ENCODE assay signal across 8 mouse cellular contexts in the genomic region with DNA sequence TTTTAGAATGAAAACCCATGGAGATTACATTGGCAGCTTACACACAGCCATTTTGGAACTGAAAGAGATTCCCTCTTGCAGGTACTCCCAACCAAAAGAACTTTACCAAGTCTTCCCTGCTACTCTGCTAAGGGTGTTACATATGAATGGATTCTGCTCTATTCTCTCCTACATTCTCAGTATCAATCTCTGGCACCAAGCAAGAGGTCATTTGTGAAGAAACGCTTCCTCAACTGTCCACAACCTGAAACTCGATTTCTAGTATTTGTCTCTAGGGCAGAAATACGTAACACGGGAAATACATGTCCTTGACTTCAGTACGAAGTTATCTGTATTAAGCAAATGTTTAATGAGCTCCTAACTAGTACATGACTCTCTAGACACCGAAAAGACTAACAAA. TPM values are rescaled to one million over a fixed set of nuclear protein-coding genes. Genes with fewer than 3 reads are reported as not detected.
DNase-seq lines count a peak whose midpoint lies in the region; ATAC-seq lines count a peak whose summit lies in the region.

No protein-coding gene starts in this region.

- ATAC-seq in kidney, embryonic 14.5 days (ENCODE audit: low FRiP score, low TSS enrichment) = no peak
- no peak for ATAC-seq in hindbrain, embryonic 16.5 days
- ATAC-seq in midbrain, embryonic 16.5 days = no peak
- ATAC-seq in cerebellum, adult (ENCODE audit: insufficient number of reproducible peaks, low FRiP score, low TSS enrichment) = no peak

- peak overlapping the region; percentile 69 for H3K4me3 ChIP-seq in kidney, embryonic 14.5 days (ENCODE audit: low read length)
- H3K4me3 ChIP-seq in hindbrain, embryonic 16.5 days (ENCODE audit: low read length) = peak overlapping the region; percentile 66
- H3K4me3 ChIP-seq in midbrain, embryonic 16.5 days (ENCODE audit: low read depth, low read length) = no peak overlapping the region

- H3K4me2 ChIP-seq in kidney, embryonic 14.5 days (replicated peaks; ENCODE audit: low read depth, low read length) = peak overlapping the region; percentile 76
- H3K4me2 ChIP-seq in hindbrain, embryonic 16.5 days (ENCODE audit: low read length) = peak overlapping the region; percentile 82
- peak overlapping the region; percentile 52 for H3K4me2 ChIP-seq in midbrain, embryonic 16.5 days (ENCODE audit: low read length)

- WGBS in kidney, embryonic 14.5 days = 55% methylated on average over 6 of the region's 6 CpGs
- WGBS in hindbrain, embryonic 16.5 days = 57% methylated on average over 6 of the region's 6 CpGs
- WGBS in midbrain, embryonic 16.5 days = 67% methylated on average over 6 of the region's 6 CpGs

- H3K9ac ChIP-seq in kidney, embryonic 14.5 days (ENCODE audit: low read depth, low read length) = peak overlapping the region; percentile 77; the same call in 1 of the 2 replicates
- no peak overlapping the region for H3K9ac ChIP-seq in hindbrain, embryonic 16.5 days (ENCODE audit: low read depth, low read length)
- H3K9ac ChIP-seq in midbrain, embryonic 16.5 days (ENCODE audit: low read depth, low read length) = no peak overlapping the region

- 0 out of 2 replicates have a peak, but pooled peaks cover 3% of the 10 kb centered on the region for H3K4me1 ChIP-seq in kidney, embryonic 14.5 days (ENCODE audit: control insufficient read depth, insufficient read depth, low read length)
- peaks cover 6% of the 10 kb centered on the region; the same call in 1 of the 2 replicates for H3K4me1 ChIP-seq in hindbrain, embryonic 16.5 days (ENCODE audit: control insufficient read depth, insufficient read depth, low read depth, low read length)
- H3K4me1 ChIP-seq in midbrain, embryonic 16.5 days (ENCODE audit: control insufficient read depth, insufficient read depth, low read length) = peaks cover 5% of the 10 kb centered on the region; the same call in 1 of the 2 replicates

- no peaks in the 10 kb centered on the region for H3K27me3 ChIP-seq in kidney, embryonic 14.5 days (ENCODE audit: control insufficient read depth, insufficient read depth, low read length)
- no peaks in the 10 kb centered on the region for H3K27me3 ChIP-seq in hindbrain, embryonic 16.5 days (replicated peaks; ENCODE audit: control insufficient read depth, insufficient read depth, low read length)
- no peaks in the 10 kb centered on the region for H3K27me3 ChIP-seq in midbrain, embryonic 16.5 days (ENCODE audit: control insufficient read depth, insufficient read depth, low read depth, low read length)

- no peak overlapping the region; the same call in 1 of the 2 replicates for H3K27ac ChIP-seq in kidney, embryonic 14.5 days (ENCODE audit: low read depth, low read length)
- no peak overlapping the region for H3K27ac ChIP-seq in hindbrain, embryonic 16.5 days (ENCODE audit: low read depth, low read length)
- H3K27ac ChIP-seq in midbrain, embryonic 16.5 days (ENCODE audit: low read length) = no peak overlapping the region

- no peaks in the 10 kb centered on the region for H3K9me3 ChIP-seq in kidney, embryonic 14.5 days (ENCODE audit: control insufficient read depth, low read length)
- no peaks in the 10 kb centered on the region for H3K9me3 ChIP-seq in hindbrain, embryonic 16.5 days (ENCODE audit: control insufficient read depth, low read length)
- H3K9me3 ChIP-seq in midbrain, embryonic 16.5 days (replicated peaks; ENCODE audit: control insufficient read depth, low read length, poor library complexity, severe bottlenecking) = no peaks in the 10 kb centered on the region

- no peaks in the 10 kb centered on the region; the same call in 1 of the 2 replicates for H3K36me3 ChIP-seq in kidney, embryonic 14.5 days (ENCODE audit: control insufficient read depth, insufficient read depth, low read length)
- no peaks in the 10 kb centered on the region for H3K36me3 ChIP-seq in hindbrain, embryonic 16.5 days (ENCODE audit: control insufficient read depth, insufficient read depth, low read length)
- H3K36me3 ChIP-seq in midbrain, embryonic 16.5 days (ENCODE audit: control insufficient read depth, insufficient read depth, low read length) = no peaks in the 10 kb centered on the region

- DNase-seq in kidney, adult 18-20 months = no peak
- DNase-seq in c-Kit-negative CD71-positive TER-119-positive erythroid progenitor cells, embryonic 14.5 days (ENCODE audit: low read depth, low spot score) = peak; percentile 16
- DNase-seq in adipocyte (ENCODE audit: low spot score) = no peak
- no peak for DNase-seq in kidney, adult 9 months

RNA-seq across cellular contexts. Expression of gene Mettl5, which starts 0.8 kb away (rescaled TPM):
- 47.8 and 50.1 TPM in 2 replicates for polyA plus RNA-seq in kidney, embryonic 14.5 days (2014; fragmentation: Nextera tagmentation; extraction: Ambion mirVana)
- polyA plus RNA-seq in hindbrain, embryonic 16.5 days (2015; fragmentation: Nextera tagmentation; extraction: Ambion mirVana) = 31.1 and 34.8 TPM in 2 replicates
- 32.5 and 33.4 TPM in 2 replicates for polyA plus RNA-seq in midbrain, embryonic 16.5 days (2015; fragmentation: Nextera tagmentation; extraction: Ambion mirVana)

RNA-seq across cellular contexts. Expression of gene Ubr3, which starts 12.5 kb away (rescaled TPM):
- 18.6 and 20.7 TPM in 2 replicates for polyA plus RNA-seq in kidney, embryonic 14.5 days (2014; fragmentation: Nextera tagmentation; extraction: Ambion mirVana)
- 13.4 and 15.8 TPM in 2 replicates for polyA plus RNA-seq in hindbrain, embryonic 16.5 days (2015; fragmentation: Nextera tagmentation; extraction: Ambion mirVana)
- polyA plus RNA-seq in midbrain, embryonic 16.5 days (2015; fragmentation: Nextera tagmentation; extraction: Ambion mirVana) = 20.3 and 20.6 TPM in 2 replicates

RNA-seq across cellular contexts. Expression of gene Ssb, which starts 23.2 kb away (rescaled TPM):
- 387 and 489 TPM in 2 replicates for polyA plus RNA-seq in kidney, embryonic 14.5 days (2014; fragmentation: Nextera tagmentation; extraction: Ambion mirVana)
- polyA plus RNA-seq in hindbrain, embryonic 16.5 days (2015; fragmentation: Nextera tagmentation; extraction: Ambion mirVana) = 212 and 239 TPM in 2 replicates
- polyA plus RNA-seq in midbrain, embryonic 16.5 days (2015; fragmentation: Nextera tagmentation; extraction: Ambion mirVana) = 241 and 245 TPM in 2 replicates
